Mouse (Mus musculus) MEL (cell line): ENCODE data around the gene Wfdc3. TPM values are rescaled to one million over a fixed set of nuclear protein-coding genes. Genes with fewer than 3 reads are reported as not detected.
A peak's percentile ranks its signal among the peaks of the same experiment; 100 is the strongest.

Source experiments
- DNase-seq: peaks from one replicate; pipeline ENCODE4 v3.0.0; 2011; ENCODE audit warnings: low read depth, low spot score
- H3K27ac ChIP-seq: 2 replicates; pipeline ENCODE4 v1.5.1; 2012; ENCODE audit warnings: low read depth, mild to moderate bottlenecking, control low read depth, low read length, moderate library complexity; ENCODE audit not compliant: control insufficient read depth
- H3K27me3 ChIP-seq, 2 experiments: fragments of 150-350 bp in 1 of 2; sonication (generic) in 1 of 2; 2 replicates each; pipeline ENCODE4 v1.6.1; 2012; ENCODE audit warnings: low read length in 2 of 2, mild to moderate bottlenecking in 2 of 2, improper control_type of control experiment in 1 of 2, moderate library complexity in 1 of 2; ENCODE audit not compliant: insufficient read depth in 2 of 2, control insufficient read depth in 1 of 2
- H3K36me3 ChIP-seq, 2 experiments: 2 replicates each; pipeline ENCODE4 v1.6.1; 2012 to 2014; ENCODE audit warnings: low read length in 2 of 2, improper control_type of control experiment in 1 of 2, inconsistent platforms in 1 of 2, mild to moderate bottlenecking in 1 of 2; ENCODE audit not compliant: insufficient read depth in 2 of 2, control insufficient read depth in 1 of 2
- H3K4me1 ChIP-seq, 2 experiments: fragments of 150-350 bp in 1 of 2; sonication (generic) in 1 of 2; 2 replicates each; pipeline ENCODE4 v1.6.1; 2012; ENCODE audit warnings: low read length in 2 of 2, improper control_type of control experiment in 1 of 2, mild to moderate bottlenecking in 1 of 2; ENCODE audit not compliant: insufficient read depth in 2 of 2, control insufficient read depth in 1 of 2
- H3K4me3 ChIP-seq, 2 experiments: fragments of 150-350 bp in 1 of 2; sonication (generic) in 1 of 2; 2 replicates each; pipeline ENCODE4 v1.5.1; 2012; ENCODE audit warnings: low read depth in 2 of 2, low read length in 2 of 2, mild to moderate bottlenecking in 2 of 2, moderate library complexity in 2 of 2, control low read depth in 1 of 2, improper control_type of control experiment in 1 of 2; ENCODE audit not compliant: control insufficient read depth in 1 of 2, insufficient read depth in 1 of 2
- H3K79me2 ChIP-seq: 2 replicates; pipeline ENCODE4 v1.6.1; 2012; ENCODE audit warnings: mild to moderate bottlenecking, low read length, moderate library complexity; ENCODE audit not compliant: control insufficient read depth, poor library complexity, insufficient read depth
- H3K9ac ChIP-seq: 2 replicates; pipeline ENCODE4 v1.6.1; 2012; ENCODE audit warnings: low read depth, mild to moderate bottlenecking, control low read depth, low read length, moderate library complexity; ENCODE audit not compliant: control insufficient read depth, poor library complexity, severe bottlenecking
- H3K9me3 ChIP-seq: fragments of 150-350 bp; sonication (generic); replicated peaks from 2 replicates; pipeline ENCODE4 v1.6.1; 2012; ENCODE audit warnings: mild to moderate bottlenecking, low read length, improper control_type of control experiment, moderate library complexity; ENCODE audit not compliant: insufficient read depth
- BHLHE40 ChIP-seq: IDR thresholded peaks from 2 replicates; pipeline ENCODE4 v1.6.1; 2012; ENCODE audit warnings: low read depth, mild to moderate bottlenecking, inconsistent platforms, low read length, improper control_type of control experiment, borderline replicate concordance
- CHD1 ChIP-seq: IDR thresholded peaks from 2 replicates; pipeline ENCODE4 v1.6.1; 2012; ENCODE audit warnings: low read depth, mild to moderate bottlenecking, inconsistent platforms, low read length, improper control_type of control experiment
- CHD2 ChIP-seq: IDR thresholded peaks from 2 replicates; pipeline ENCODE4 v1.6.1; 2011; ENCODE audit warnings: low read length, improper control_type of control experiment
- CTCF ChIP-seq, 3 experiments: IDR thresholded peaks in 2 of 3; conservative IDR thresholded peaks in 1 of 3; 2 replicates each; pipeline ENCODE4 v1.5.1; 2011 to 2012; ENCODE audit warnings: low read length in 3 of 3, low read depth in 2 of 3, mild to moderate bottlenecking in 2 of 3, improper control_type of control experiment in 1 of 3, inconsistent platforms in 1 of 3, mixed read lengths in 1 of 3, moderate library complexity in 1 of 3; ENCODE audit not compliant: control insufficient read depth in 1 of 3, insufficient read depth in 1 of 3, poor library complexity in 1 of 3, severe bottlenecking in 1 of 3
- E2F4 ChIP-seq: IDR thresholded peaks from 2 replicates; pipeline ENCODE4 v1.6.1; 2011; ENCODE audit warnings: low read depth, low read length, improper control_type of control experiment, borderline replicate concordance
- ELF1 ChIP-seq: IDR thresholded peaks from 2 replicates; pipeline ENCODE4 v1.6.1; 2014; ENCODE audit warnings: low read depth, mild to moderate bottlenecking, inconsistent platforms, low read length, improper control_type of control experiment, moderate library complexity
- EP300 ChIP-seq, 2 experiments: IDR thresholded peaks; 2 replicates each; pipeline ENCODE4 v1.6.1; 2011; ENCODE audit warnings: improper control_type of control experiment in 2 of 2, low read length in 2 of 2, low read depth in 1 of 2, mild to moderate bottlenecking in 1 of 2
- MAX ChIP-seq: IDR thresholded peaks from 2 replicates; pipeline ENCODE4 v1.6.1; 2011; ENCODE audit warnings: low read length, improper control_type of control experiment
- MAZ ChIP-seq: IDR thresholded peaks from 2 replicates; pipeline ENCODE4 v1.6.1; 2012; ENCODE audit warnings: low read depth, mild to moderate bottlenecking, inconsistent platforms, low read length, improper control_type of control experiment
- MYB ChIP-seq: IDR thresholded peaks from 2 replicates; pipeline ENCODE4 v1.6.1; 2011; ENCODE audit warnings: mild to moderate bottlenecking, low read depth, low read length, improper control_type of control experiment
- MYC ChIP-seq: IDR thresholded peaks from 2 replicates; pipeline ENCODE4 v1.6.1; 2011; ENCODE audit warnings: low read depth, mild to moderate bottlenecking, low read length, improper control_type of control experiment, moderate library complexity
- NELFE ChIP-seq: IDR thresholded peaks from 2 replicates; pipeline ENCODE4 v1.6.1; 2011; ENCODE audit warnings: low read depth, low read length, improper control_type of control experiment
- NRF1 ChIP-seq: IDR thresholded peaks from 2 replicates; pipeline ENCODE4 v1.6.1; 2014; ENCODE audit warnings: low read depth, mild to moderate bottlenecking, inconsistent platforms, low read length, improper control_type of control experiment, moderate library complexity; ENCODE audit not compliant: poor library complexity, insufficient read depth, severe bottlenecking
- RAD21 ChIP-seq: IDR thresholded peaks from 2 replicates; pipeline ENCODE4 v1.6.1; 2011; ENCODE audit warnings: mild to moderate bottlenecking, low read depth, low read length, improper control_type of control experiment
- TAL1 ChIP-seq: IDR thresholded peaks from 2 replicates; pipeline ENCODE4 v1.6.1; 2012; ENCODE audit warnings: mild to moderate bottlenecking, inconsistent platforms, low read length, moderate library complexity, mixed read lengths
- TBP ChIP-seq: IDR thresholded peaks from 2 replicates; pipeline ENCODE4 v1.8.0; 2011; ENCODE audit warnings: low read depth, low read length, improper control_type of control experiment
- UBTF ChIP-seq: IDR thresholded peaks from 2 replicates; pipeline ENCODE4 v1.6.1; 2012; ENCODE audit warnings: low read depth, mild to moderate bottlenecking, inconsistent platforms, low read length, improper control_type of control experiment, moderate library complexity, borderline replicate concordance; ENCODE audit not compliant: insufficient read depth
- USF2 ChIP-seq, 2 experiments: IDR thresholded peaks; 2 replicates each; pipeline ENCODE4 v1.6.1; 2011 to 2012; ENCODE audit warnings: improper control_type of control experiment in 2 of 2, low read length in 2 of 2, borderline replicate concordance in 1 of 2, inconsistent platforms in 1 of 2, low read depth in 1 of 2, mild to moderate bottlenecking in 1 of 2; ENCODE audit not compliant: insufficient read depth in 1 of 2
- ZKSCAN1 ChIP-seq: IDR thresholded peaks from 2 replicates; pipeline ENCODE4 v1.6.1; 2012; ENCODE audit warnings: low read depth, mild to moderate bottlenecking, inconsistent platforms, low read length, improper control_type of control experiment, moderate library complexity
- polyA plus RNA-seq, 2 experiments: library from polyadenylated mRNA; stranded (reverse) in 1 of 2; unstranded in 1 of 2; fragments of >175 nt in 1 of 2; fragments of >200 nt in 1 of 2; gene quantifications; 2 replicates each; pipeline versions ENCODE4 v1.2.1 to v1.2.4; 2012; ENCODE audit warnings: low replicate concordance in 2 of 2, low read depth in 1 of 2; ENCODE audit not compliant: insufficient read length in 2 of 2, insufficient read depth in 1 of 2, missing spikeins in 1 of 2
- total RNA-seq: library from RNA; depleted of rRNA; stranded (reverse); fragments of 300-350 nt; gene quantifications from 2 replicates; pipeline ENCODE4 v1.2.3, GENCODE M21; 2012

Wfdc3 gene
- total and polyA plus RNA-seq, 3 experiments: 0.31 to 0.40 TPM; not detected in 1

GRCm38 (mm10) chr2:164705328-164705727 is 40.4 kb downstream of the Wfdc3 start:
- Histone ChIP-seq H3K4me3 (no peak overlapping the region), H3K9me3 (no peaks in the 10 kb centered on the region), H3K4me1 (no peaks in the 10 kb centered on the region), H3K79me2 (no peaks in the 10 kb centered on the region), H3K27ac (no peak overlapping the region), H3K36me3 (no peaks in the 10 kb centered on the region), H3K9ac (no peak overlapping the region)
- DNase-seq: no peak
- TF ChIP-seq MYC: no peak
- no peak for TF ChIP-seq E2F4
- TF ChIP-seq BHLHE40: no peak
- no peak for TF ChIP-seq UBTF
- TF ChIP-seq CHD2: no peak
- no peak for TF ChIP-seq MYB
- no peak for TF ChIP-seq MAZ
- no peak for TF ChIP-seq TAL1
- no peak for TF ChIP-seq EP300 (IDR thresholded peaks at IDR 0.05; ENCODE audit: low read depth in 1 of 2, low read length in 2 of 2)
- TF ChIP-seq TBP: no peak
- TF ChIP-seq ELF1: no peak
- no peak for TF ChIP-seq ZKSCAN1
- no peak for TF ChIP-seq USF2 (IDR thresholded peaks at IDR 0.05; ENCODE audit: borderline replicate concordance in 1 of 2, insufficient read depth in 1 of 2, low read depth in 1 of 2, low read length in 2 of 2)
- TF ChIP-seq RAD21: no peak
- no peak for TF ChIP-seq NRF1
- no peak for TF ChIP-seq CHD1
- no peak for TF ChIP-seq MAX
- TF ChIP-seq CTCF (IDR thresholded peaks at IDR 0.05 in 2 of 3, conservative IDR thresholded peaks at IDR 0.05 in 1 of 3; ENCODE audit: control insufficient read depth in 1 of 3, insufficient read depth in 1 of 3, low read depth in 2 of 3, low read length in 3 of 3, poor library complexity in 1 of 3, severe bottlenecking in 1 of 3): no peak
- no peak for TF ChIP-seq NELFE
- TF ChIP-seq, all 39 proteins: peak for 0
- peaks cover 3 to 9% of the 10 kb centered on the region in 2 experiments for H3K27me3 ChIP-seq

GRCm38 (mm10) chr2:164704235-164704634 is 41.5 kb downstream of the Wfdc3 start:
- H3K27ac ChIP-seq: no peak overlapping the region
- H3K36me3 ChIP-seq: no peaks in the 10 kb centered on the region
- no peak overlapping the region for H3K4me3 ChIP-seq
- H3K9me3 ChIP-seq: no peaks in the 10 kb centered on the region
- DNase-seq: peak; percentile 14
- no peaks in the 10 kb centered on the region for H3K79me2 ChIP-seq
- H3K27me3 ChIP-seq: peaks cover 5 to 10% of the 10 kb centered on the region in 2 experiments
- TF ChIP-seq CTCF (IDR thresholded peaks at IDR 0.05 in 2 of 3, conservative IDR thresholded peaks at IDR 0.05 in 1 of 3; ENCODE audit: control insufficient read depth in 1 of 3, insufficient read depth in 1 of 3, low read depth in 2 of 3, low read length in 3 of 3, poor library complexity in 1 of 3, severe bottlenecking in 1 of 3) (peak in 2 of 3 experiments; percentile 30 to 32; a peak in 4 of 6 replicates), CHD1 (no peak), RAD21 (peak; percentile 7; the same call in 1 of the 2 replicates), ZKSCAN1 (no peak)
- H3K9ac ChIP-seq: no peak overlapping the region
- no peaks in the 10 kb centered on the region for H3K4me1 ChIP-seq
